Mouse (Mus musculus) stomach, embryonic 16.5 days (tissue): ENCODE results near the gene Foxp1. TPM values are rescaled to one million over a fixed set of nuclear protein-coding genes. Genes with fewer than 3 reads are reported as not detected.

Experiments used
- ATAC-seq: fragments of 200-750 bp; cut with Nextera tagmentation; 2 replicates; pipeline ENCODE4 v1.8.0; 2017; ENCODE audit warnings: moderate number of reproducible peaks, moderate TSS enrichment; ENCODE audit not compliant: insufficient read depth, low FRiP score
- H3K27ac ChIP-seq: fragments of 300-500 bp; sonication (generic); 2 replicates; pipeline ENCODE4 v1.5.1; 2014; ENCODE audit warnings: low read length
- H3K27me3 ChIP-seq: fragments of 300-500 bp; sonication (generic); 2 replicates; pipeline ENCODE4 v1.6.1; 2014; ENCODE audit warnings: low read length, control low read depth, mixed read lengths; ENCODE audit not compliant: control insufficient read depth, insufficient read depth
- H3K36me3 ChIP-seq: fragments of 300-500 bp; sonication (generic); 2 replicates; pipeline ENCODE4 v1.6.1; 2014; ENCODE audit warnings: low read length; ENCODE audit not compliant: control insufficient read depth, insufficient read depth
- H3K4me1 ChIP-seq: fragments of 300-500 bp; sonication (generic); 2 replicates; pipeline ENCODE4 v1.6.1; 2014; ENCODE audit warnings: low read length, control low read depth, mixed read lengths; ENCODE audit not compliant: control insufficient read depth, insufficient read depth
- H3K4me2 ChIP-seq: fragments of 300-500 bp; sonication (generic); 2 replicates; pipeline ENCODE4 v1.6.1; 2014; ENCODE audit warnings: low read depth, low read length, mixed read lengths
- H3K4me3 ChIP-seq: fragments of 300-500 bp; sonication (generic); replicated peaks from 2 replicates; pipeline ENCODE4 v1.5.1; 2014; ENCODE audit warnings: mild to moderate bottlenecking, low read length
- H3K9ac ChIP-seq: fragments of 300-500 bp; sonication (generic); 2 replicates; pipeline ENCODE4 v1.6.1; 2014; ENCODE audit warnings: low read length
- H3K9me3 ChIP-seq: fragments of 300-500 bp; sonication (generic); replicated peaks from 2 replicates; pipeline ENCODE4 v1.6.1; 2016; ENCODE audit warnings: low read length, control low read depth; ENCODE audit not compliant: control insufficient read depth
- WGBS: fragments of 180-500 bp; shearing (Covaris S2); extraction: QIAGEN DNeasy Blood & Tissue Kit; methylation state at CpG from one replicate; pipeline ENCODE4 v1.1.7; 2014; 5-methylcytosine and 5-hydroxymethylcytosine counted together
- polyA plus RNA-seq: library from polyadenylated mRNA; unstranded; fragments of >200 nt; fragmentation: Nextera tagmentation; extraction: Ambion mirVana; gene quantifications from 2 replicates; pipeline ENCODE4 v1.2.1, GENCODE M21; 2015

Foxp1 gene
- polyA plus RNA-seq, 1 experiment from 2014 or later, result 108 TPM

- no peak overlapping the region for H3K4me2 ChIP-seq
Measured at GRCm38 (mm10) chr6:99079041-99079835, 443.3 kb downstream of the Foxp1 start.

DNA sequence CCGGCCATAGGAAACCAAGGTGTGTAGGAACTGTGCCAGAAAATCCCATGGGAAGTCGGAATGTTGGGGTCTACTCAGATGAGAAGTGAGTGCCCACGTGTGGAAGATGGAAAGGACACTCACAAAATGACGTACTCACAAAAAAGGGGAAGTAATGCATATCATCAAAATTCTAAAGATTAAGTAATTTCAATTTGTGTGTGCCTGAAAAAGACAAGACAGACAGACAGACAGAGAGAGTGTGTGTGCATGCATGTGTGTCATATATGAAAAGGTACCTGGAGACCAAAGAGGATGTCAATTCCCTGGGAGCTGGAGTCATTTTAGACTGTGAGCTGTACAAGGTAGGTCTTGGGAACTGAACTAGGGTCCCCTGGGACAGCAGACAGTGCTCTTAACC lies 444.4 kb downstream of the Foxp1 start:
- Histone ChIP-seq H3K4me3 (no peak overlapping the region), H3K4me1 (peaks cover 12% of the 10 kb centered on the region), H3K27me3 (no peaks in the 10 kb centered on the region), H3K36me3 (peaks cover 16% of the 10 kb centered on the region), H3K9ac (no peak overlapping the region), H3K9me3 (0 out of 2 replicates have a peak, but pooled peaks cover 5% of the 10 kb centered on the region), H3K27ac (no peak overlapping the region), H3K4me2 (no peak overlapping the region)
- 83% methylated on average over 4 of the region's 4 CpGs for WGBS
- no peak for ATAC-seq

More at GRCm38 (mm10) chr6:99079041-99079835, 443.3 kb downstream of the Foxp1 start:
- no peak for ATAC-seq
- WGBS, result 71% methylated on average over 10 of the region's 10 CpGs
- Histone ChIP-seq H3K27me3 (no peaks in the 10 kb centered on the region), H3K4me3 (no peak overlapping the region), H3K9me3 (0 out of 2 replicates have a peak, but pooled peaks cover 5% of the 10 kb centered on the region), H3K36me3 (peaks cover 16% of the 10 kb centered on the region), H3K27ac (no peak overlapping the region), H3K9ac (no peak overlapping the region), H3K4me1 (peaks cover 12% of the 10 kb centered on the region)

DNA sequence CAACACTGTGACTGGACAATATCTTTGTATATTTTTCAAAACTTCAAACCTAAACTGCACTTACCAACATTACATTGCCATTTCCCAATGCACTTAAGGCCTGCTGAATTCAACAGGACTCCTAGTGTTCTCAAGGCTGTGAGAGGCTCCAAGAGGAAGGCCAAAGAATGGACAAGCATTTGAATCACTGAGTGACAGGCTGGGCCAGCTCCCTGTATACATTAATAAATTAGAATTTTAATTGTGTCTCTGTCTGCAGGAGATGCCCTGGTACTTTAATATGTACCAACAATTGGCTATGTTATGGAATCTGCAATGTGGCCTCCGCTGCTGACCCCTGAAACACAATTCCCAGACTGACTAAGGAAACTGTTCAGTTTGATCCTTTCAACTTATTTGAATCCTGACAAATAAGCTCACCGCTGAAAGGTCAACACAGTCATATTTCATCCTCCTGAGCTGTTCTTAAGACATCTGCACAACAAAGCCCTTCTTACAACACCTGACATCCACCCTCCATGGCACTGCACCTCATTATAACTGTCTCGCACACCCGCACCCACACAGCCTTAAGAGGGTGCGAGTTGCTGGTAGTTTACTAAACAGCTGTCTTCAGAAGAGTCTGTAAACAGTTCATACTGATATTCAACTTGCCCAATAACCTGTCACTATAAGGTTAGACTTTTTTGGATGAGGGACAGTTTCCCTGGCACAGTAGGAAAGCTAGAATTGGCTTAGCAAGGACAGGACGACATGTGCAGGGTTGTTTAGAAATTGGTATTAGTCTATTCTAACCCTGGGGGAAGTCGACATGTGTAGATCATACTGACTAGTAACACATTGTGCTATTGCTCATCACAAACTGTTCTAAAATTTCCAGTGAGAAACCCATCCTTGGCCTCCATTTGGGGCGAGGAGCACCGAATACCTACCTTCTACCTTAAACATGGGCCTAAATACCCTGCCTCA lies 448.9 kb downstream of the Foxp1 start:
- no peak overlapping the region for H3K27ac ChIP-seq
- 0 out of 2 replicates have a peak, but pooled peaks cover 5% of the 10 kb centered on the region for H3K9me3 ChIP-seq
- H3K9ac ChIP-seq, result no peak overlapping the region
- peaks cover 20% of the 10 kb centered on the region for H3K36me3 ChIP-seq
- H3K4me3 ChIP-seq, result no peak overlapping the region
- no peaks in the 10 kb centered on the region for H3K27me3 ChIP-seq
- no peak for ATAC-seq
- WGBS, result 81% methylated on average over 9 of the region's 9 CpGs
- H3K4me1 ChIP-seq, result no peaks in the 10 kb centered on the region
- no peak overlapping the region for H3K4me2 ChIP-seq

DNA sequence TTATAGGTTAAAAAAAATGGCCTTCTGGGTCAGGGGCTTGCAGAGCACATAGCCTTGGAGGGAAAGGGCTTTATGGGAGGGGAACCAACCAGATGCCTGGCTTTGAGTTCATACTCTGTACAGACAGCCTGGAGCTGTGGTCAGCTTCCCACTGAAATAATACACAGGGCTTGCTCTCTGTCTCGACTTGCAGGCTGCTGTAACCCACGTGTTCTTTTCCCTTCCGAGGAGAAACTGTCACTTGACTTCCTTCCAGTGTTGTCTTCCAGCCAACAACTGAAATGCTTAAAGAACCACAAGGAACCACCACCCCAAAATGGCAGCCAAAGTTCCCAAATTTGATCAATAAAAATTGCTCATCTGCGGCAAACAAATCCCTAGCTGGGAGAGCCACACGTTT lies 451.8 kb downstream of the Foxp1 start:
- no peak for ATAC-seq

GRCm38 (mm10) chr6:99069726-99070125 lies 452.8 kb downstream of the Foxp1 start:
- H3K36me3 ChIP-seq, result peaks cover 8% of the 10 kb centered on the region
- no peaks in the 10 kb centered on the region for H3K9me3 ChIP-seq
- ATAC-seq, result no peak
- H3K4me2 ChIP-seq, result no peak overlapping the region
- 90% methylated on average over 1 of the region's 1 CpGs for WGBS
- no peak overlapping the region for H3K4me3 ChIP-seq
- H3K4me1 ChIP-seq, result peaks cover 8% of the 10 kb centered on the region; the same call in 1 of the 2 replicates
- no peak overlapping the region for H3K27ac ChIP-seq
- no peaks in the 10 kb centered on the region for H3K27me3 ChIP-seq
- H3K9ac ChIP-seq, result no peak overlapping the region

More for the DNA sequence above, 451.8 kb downstream of the Foxp1 start:
- no peak overlapping the region for H3K9ac ChIP-seq
- H3K4me2 ChIP-seq, result no peak overlapping the region
- no peak overlapping the region for H3K27ac ChIP-seq
- H3K4me3 ChIP-seq, result no peak overlapping the region
- WGBS, result 52% methylated on average over 5 of the region's 5 CpGs
- H3K27me3 ChIP-seq, result no peaks in the 10 kb centered on the region
- peaks cover 18% of the 10 kb centered on the region for H3K36me3 ChIP-seq
- 0 out of 2 replicates have a peak, but pooled peaks cover 5% of the 10 kb centered on the region for H3K9me3 ChIP-seq
- H3K4me1 ChIP-seq, result peaks cover 6% of the 10 kb centered on the region; the same call in 1 of the 2 replicates

DNA sequence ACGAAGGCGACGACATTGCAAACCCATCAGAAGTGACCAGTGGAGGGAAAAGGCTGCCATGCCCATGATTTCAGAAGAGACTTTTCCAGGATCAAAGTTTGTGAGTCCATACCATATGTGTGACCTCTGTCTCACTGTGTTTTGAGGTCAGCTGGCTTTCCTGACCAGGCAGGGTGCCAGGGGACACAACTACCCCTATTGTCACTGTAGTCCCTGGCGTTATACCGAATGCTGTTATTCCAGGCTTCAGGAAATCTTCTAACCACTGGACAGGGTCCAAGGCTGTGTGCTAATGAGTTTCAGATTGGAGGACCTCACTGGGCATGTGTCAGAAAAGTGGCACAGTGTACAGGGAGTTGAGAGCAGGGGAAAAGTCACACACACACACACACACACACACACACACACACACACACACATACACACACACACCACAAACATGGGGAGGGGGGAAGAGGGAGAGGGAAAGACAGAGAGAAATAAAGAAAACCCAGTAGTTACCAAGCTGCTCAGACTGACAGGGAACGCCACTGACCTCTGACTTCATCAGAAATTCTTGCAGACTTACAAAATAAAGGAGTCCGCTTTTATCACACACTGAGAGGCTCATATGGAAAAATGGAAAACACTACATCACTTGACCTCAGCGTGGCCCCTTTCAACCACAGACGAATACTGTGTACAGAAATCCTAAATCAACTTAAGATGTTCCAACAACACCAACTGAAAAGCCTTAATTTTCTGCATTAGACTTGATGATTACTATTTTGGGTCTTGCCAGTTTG lies 456.8 kb downstream of the Foxp1 start:
- H3K36me3 ChIP-seq, result peaks cover 3% of the 10 kb centered on the region; the same call in 1 of the 2 replicates
- peaks cover 12% of the 10 kb centered on the region for H3K4me1 ChIP-seq
- 63% methylated on average over 9 of the region's 9 CpGs for WGBS
- no peak overlapping the region for H3K9ac ChIP-seq
- ATAC-seq, result no peak
- no peaks in the 10 kb centered on the region for H3K9me3 ChIP-seq
- H3K27me3 ChIP-seq, result no peaks in the 10 kb centered on the region
- no peak overlapping the region for H3K4me2 ChIP-seq
- H3K27ac ChIP-seq, result no peak overlapping the region
- H3K4me3 ChIP-seq, result no peak overlapping the region

DNA sequence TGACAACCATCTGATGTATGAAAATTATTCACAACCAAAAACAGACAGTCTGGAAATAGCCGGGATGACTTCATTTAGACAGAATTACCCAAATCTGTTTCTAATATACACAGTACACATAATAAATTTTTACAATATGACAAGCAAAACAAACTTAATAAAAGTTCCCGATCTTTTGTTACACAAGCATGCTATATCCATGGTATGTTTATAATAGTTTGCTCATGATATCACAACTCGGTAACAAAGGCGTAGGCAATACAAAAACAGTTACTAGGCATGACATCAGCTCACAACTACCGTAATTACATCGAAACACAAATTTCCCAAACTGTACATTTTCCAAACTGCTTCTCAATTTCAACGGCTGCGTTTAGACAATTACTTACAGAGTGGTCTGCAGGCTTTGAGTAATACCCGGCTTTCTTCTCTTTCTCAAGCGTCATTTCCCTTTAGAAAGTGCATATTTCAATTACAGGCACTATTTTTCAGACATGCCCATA lies 458.5 kb downstream of the Foxp1 start:
- Histone ChIP-seq H3K4me1 (peaks cover 12% of the 10 kb centered on the region), H3K27me3 (no peaks in the 10 kb centered on the region), H3K27ac (peak overlapping the region; percentile 63), H3K9ac (no peak overlapping the region), H3K4me2 (peak overlapping the region; percentile 6; the same call in 1 of the 2 replicates), H3K4me3 (no peak overlapping the region), H3K36me3 (no peaks in the 10 kb centered on the region), H3K9me3 (no peaks in the 10 kb centered on the region)
- 55% methylated on average over 10 of the region's 10 CpGs for WGBS
- ATAC-seq, result peak; percentile 60; the same call in 1 of the 2 replicates

DNA sequence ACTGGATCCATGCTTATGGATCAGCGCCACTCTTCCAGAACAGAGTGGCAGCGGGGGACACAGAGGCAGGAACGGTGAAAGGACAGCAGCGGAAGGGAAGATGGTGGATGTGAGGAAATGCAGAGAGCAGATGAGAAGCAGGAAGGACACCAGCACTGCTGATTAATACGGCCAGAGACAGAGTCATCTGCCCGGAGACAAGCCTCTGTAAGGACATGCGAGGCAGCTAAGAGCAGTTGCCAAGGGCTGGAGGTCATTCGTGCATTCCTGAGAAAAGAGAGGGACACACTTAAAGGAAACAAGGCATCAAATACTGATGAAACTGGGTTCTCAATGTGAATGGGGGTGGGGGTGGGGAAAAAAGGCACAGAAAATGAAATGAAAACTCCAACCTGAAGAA lies 459.6 kb downstream of the Foxp1 start:
- Histone ChIP-seq H3K9ac (no peak overlapping the region), H3K4me2 (no peak overlapping the region), H3K36me3 (no peaks in the 10 kb centered on the region), H3K4me1 (peaks cover 12% of the 10 kb centered on the region), H3K9me3 (no peaks in the 10 kb centered on the region), H3K27ac (no peak overlapping the region), H3K27me3 (no peaks in the 10 kb centered on the region), H3K4me3 (no peak overlapping the region)
- 87% methylated on average over 8 of the region's 8 CpGs for WGBS
- no peak for ATAC-seq
